8 mouse cellular contexts compared by ENCODE assay signal in the genomic region with DNA sequence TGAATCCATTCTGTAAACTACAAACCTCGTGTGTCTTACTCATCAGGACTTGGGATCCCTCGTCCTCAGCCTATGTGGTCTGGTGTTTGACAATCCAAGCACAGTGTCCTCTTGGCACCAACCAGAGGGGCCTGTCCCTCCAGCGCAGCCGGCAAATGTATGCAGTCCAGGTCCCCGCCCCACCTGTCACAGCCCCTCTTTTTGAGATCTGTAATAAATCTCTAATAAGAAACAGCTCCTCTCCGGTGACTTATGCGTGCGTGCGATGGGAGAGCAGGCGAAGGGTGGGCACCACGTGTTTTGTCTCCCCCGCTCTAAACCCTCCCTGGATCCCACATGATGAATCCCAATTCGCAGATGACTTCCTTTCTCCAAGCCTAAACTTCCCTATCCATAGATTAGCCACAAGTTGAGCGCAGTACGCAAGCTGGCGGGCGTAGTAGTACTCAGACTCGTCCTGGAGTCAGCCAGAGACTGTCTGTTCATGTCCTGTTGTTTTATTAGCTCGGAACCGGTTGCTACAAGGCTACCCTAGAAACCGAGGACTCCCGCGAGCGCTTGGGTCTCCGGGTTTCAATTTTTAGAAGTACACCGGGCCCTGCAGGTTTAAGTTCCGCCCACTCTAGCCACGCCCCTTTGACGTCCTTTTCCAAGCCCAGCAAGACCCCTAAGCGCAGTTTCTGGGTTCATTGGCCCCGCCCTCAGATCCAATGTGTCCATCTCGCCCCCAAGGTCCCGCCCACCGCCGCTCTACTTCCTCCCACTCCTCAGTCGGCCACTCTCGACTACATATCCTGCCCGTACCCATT. TPM values are rescaled to one million over a fixed set of nuclear protein-coding genes. Genes with fewer than 3 reads are reported as not detected.
A peak's percentile ranks its signal among the peaks of the same experiment; 100 is the strongest.
DNase-seq lines count a peak whose midpoint lies in the region; ATAC-seq and TF ChIP-seq lines count a peak whose summit lies in the region.

No protein-coding gene starts in this region.

- no peaks in the 10 kb centered on the region for H3K27me3 ChIP-seq in forebrain, embryonic 16.5 days (replicated peaks; ENCODE audit: control insufficient read depth, insufficient read depth, low read length)
- H3K27me3 ChIP-seq in midbrain, embryonic 13.5 days: no peaks in the 10 kb centered on the region

- TF ChIP-seq CTCF in gastrocnemius, adult 2 months (IDR thresholded peaks at IDR 0.05): no peak

- peak overlapping the region; percentile 98 for H3K27ac ChIP-seq in gastrocnemius, adult 2 months
- H3K27ac ChIP-seq in forebrain, embryonic 16.5 days (ENCODE audit: low read length): peak overlapping the region; percentile 97
- H3K27ac ChIP-seq in midbrain, embryonic 13.5 days: peak overlapping the region; percentile 90

- no peaks in the 10 kb centered on the region for H3K9me3 ChIP-seq in forebrain, embryonic 16.5 days (ENCODE audit: control insufficient read depth, low read length)
- no peaks in the 10 kb centered on the region for H3K9me3 ChIP-seq in midbrain, embryonic 13.5 days

- peak overlapping the region; percentile 98 for H3K4me3 ChIP-seq in gastrocnemius, adult 2 months
- peak overlapping the region; percentile 89 for H3K4me3 ChIP-seq in forebrain, embryonic 16.5 days (replicated peaks; ENCODE audit: low read length)
- peak overlapping the region; percentile 96 for H3K4me3 ChIP-seq in midbrain, embryonic 13.5 days (replicated peaks)

- 0 out of 2 replicates have a peak, but pooled peaks have one; percentile 1 for ATAC-seq in forebrain, embryonic 16.5 days
- peak; percentile 53 for ATAC-seq in midbrain, embryonic 13.5 days
- no peak; the same call in none of the 2 replicates for ATAC-seq in monocyte, adult 5-6 weeks (replicated peaks; ENCODE audit: insufficient number of reproducible peaks, low FRiP score, low TSS enrichment, poor library complexity, severe bottlenecking)

- H3K36me3 ChIP-seq in forebrain, embryonic 16.5 days (ENCODE audit: control insufficient read depth, insufficient read depth): peaks cover 33% of the 10 kb centered on the region
- peaks cover 66% of the 10 kb centered on the region for H3K36me3 ChIP-seq in midbrain, embryonic 13.5 days

- intact Hi-C loops in gastrocnemius, adult 2 months (cut with DNase I): loop anchor here (2.0 kb wide), 1 partner anchor 27 kb away; the partner anchor contains the start of gene Pip5k1c

- under 1% methylated on average over 38 of the region's 38 CpGs for WGBS in forebrain, embryonic 16.5 days
- 2% methylated on average over 38 of the region's 38 CpGs for WGBS in midbrain, embryonic 13.5 days

- peak overlapping the region; percentile 44 for H3K9ac ChIP-seq in forebrain, embryonic 16.5 days (replicated peaks; ENCODE audit: low read depth, low read length)
- peak overlapping the region; percentile 54 for H3K9ac ChIP-seq in midbrain, embryonic 13.5 days (replicated peaks)

- H3K4me1 ChIP-seq in forebrain, embryonic 16.5 days (replicated peaks; ENCODE audit: control insufficient read depth, insufficient read depth, low read length): peaks cover 24% of the 10 kb centered on the region
- peaks cover 36% of the 10 kb centered on the region for H3K4me1 ChIP-seq in midbrain, embryonic 13.5 days (replicated peaks)

- H3K4me2 ChIP-seq in forebrain, embryonic 16.5 days (ENCODE audit: low read length): peak overlapping the region; percentile 83
- H3K4me2 ChIP-seq in midbrain, embryonic 13.5 days (replicated peaks): peak overlapping the region; percentile 87

- DNase-seq in gastrocnemius, adult 2 months: no peak
- DNase-seq in gastrocnemius, adult 8-10 months (ENCODE audit: low spot score in 2 of 2): no peak
- peak; percentile 40 to 45 for DNase-seq in B cell, adult 2 months
- DNase-seq in c-Kit-positive CD71-positive TER-119-negative erythroid progenitor cells, embryonic 14.5 days (ENCODE audit: low read depth): peak; percentile 99
- peak; percentile 98 for DNase-seq in kidney, postnatal 10 days

RNA-seq across cellular contexts. Expression of gene Cactin, which starts 1.0 kb away (rescaled TPM):
- total RNA-seq in gastrocnemius, adult 2 months (2021): 10 to 100 TPM in 1 of 2 experiments, 1 to 10 TPM in 1; 8.5 to 11.5 TPM
- 10 to 100 TPM in 1 of 4 experiments, 1 to 10 TPM in 3; 9.4 to 11.3 (median 9.8) TPM for total RNA-seq in gastrocnemius, adult 8-10 months (2022)
- polyA plus RNA-seq in forebrain, embryonic 16.5 days (2015; fragmentation: Nextera tagmentation; extraction: Ambion mirVana): 36.8 and 38.3 TPM in 2 replicates
- 35.5 and 35.8 TPM in 2 replicates for polyA plus RNA-seq in midbrain, embryonic 13.5 days (2015; fragmentation: Nextera tagmentation; extraction: Ambion mirVana)
- total RNA-seq in monocyte, adult 5-6 weeks (2017): 24.5 to 34.3 TPM (median 25.5 TPM) in 3 replicates

RNA-seq across cellular contexts. Expression of gene Tbxa2r, which starts 8.6 kb away (rescaled TPM):
- under 1 TPM; 0.43 to 0.75 TPM for total RNA-seq in gastrocnemius, adult 2 months (2021)
- under 1 TPM; 0.12 to 0.36 (median 0.19) TPM for total RNA-seq in gastrocnemius, adult 8-10 months (2022)
- polyA plus RNA-seq in forebrain, embryonic 16.5 days (2015; fragmentation: Nextera tagmentation; extraction: Ambion mirVana): 3.6 and 4.9 TPM in 2 replicates
- 4.7 and 4.9 TPM in 2 replicates for polyA plus RNA-seq in midbrain, embryonic 13.5 days (2015; fragmentation: Nextera tagmentation; extraction: Ambion mirVana)
- total RNA-seq in monocyte, adult 5-6 weeks (2017): 0.19 TPM in 1 of 3 replicates, not detected in the others

RNA-seq across cellular contexts. Expression of gene Gipc3, which starts 23.1 kb away (rescaled TPM):
- 1 to 10 TPM in 1 of 2 experiments, under 1 TPM in 1; 0.69 to 1.3 TPM for total RNA-seq in gastrocnemius, adult 2 months (2021)
- total RNA-seq in gastrocnemius, adult 8-10 months (2022): 1 to 10 TPM in 1 of 4 experiments, under 1 TPM in 3; 0.46 to 1.2 (median 0.73) TPM
- polyA plus RNA-seq in forebrain, embryonic 16.5 days (2015; fragmentation: Nextera tagmentation; extraction: Ambion mirVana): not detected in 2 replicates
- polyA plus RNA-seq in midbrain, embryonic 13.5 days (2015; fragmentation: Nextera tagmentation; extraction: Ambion mirVana): not detected in 2 replicates
- total RNA-seq in monocyte, adult 5-6 weeks (2017): not detected in 3 replicates

RNA-seq across cellular contexts. Expression of gene Pip5k1c, which starts 27.2 kb away (rescaled TPM):
- 10 to 100 TPM; 20.7 to 25.0 TPM for total RNA-seq in gastrocnemius, adult 2 months (2021)
- 10 to 100 TPM; 18.5 to 22.8 (median 21.9) TPM for total RNA-seq in gastrocnemius, adult 8-10 months (2022)
- 138 and 143 TPM in 2 replicates for polyA plus RNA-seq in forebrain, embryonic 16.5 days (2015; fragmentation: Nextera tagmentation; extraction: Ambion mirVana)
- 92.8 and 99.6 TPM in 2 replicates for polyA plus RNA-seq in midbrain, embryonic 13.5 days (2015; fragmentation: Nextera tagmentation; extraction: Ambion mirVana)
- total RNA-seq in monocyte, adult 5-6 weeks (2017): 47.3 to 69.4 TPM (median 50.3 TPM) in 3 replicates

RNA-seq across cellular contexts. Expression of gene Tjp3, which starts 28.6 kb away (rescaled TPM):
- total RNA-seq in gastrocnemius, adult 2 months (2021): not detected
- total RNA-seq in gastrocnemius, adult 8-10 months (2022): not detected
- 7.3 and 8.3 TPM in 2 replicates for polyA plus RNA-seq in forebrain, embryonic 16.5 days (2015; fragmentation: Nextera tagmentation; extraction: Ambion mirVana)
- 4.9 and 5.5 TPM in 2 replicates for polyA plus RNA-seq in midbrain, embryonic 13.5 days (2015; fragmentation: Nextera tagmentation; extraction: Ambion mirVana)
- total RNA-seq in monocyte, adult 5-6 weeks (2017): 2.6 to 8.9 TPM (median 3.0 TPM) in 3 replicates

Comparison
In these comparisons a context has a peak if more than half of its experiments do, and no peak if none do; other contexts are left out.
1. DNase-seq: peak in B cell, adult 2 months (2 of 2), c-Kit-positive CD71-positive TER-119-negative erythroid progenitor cells, embryonic 14.5 days (single experiment) and kidney, postnatal 10 days (single experiment); none in gastrocnemius, adult 2 months (single experiment) and gastrocnemius, adult 8-10 months (0 of 2).
2. Peak in every context shown above with its lines, with median percentiles within 50 percentile points of each other: H3K27ac ChIP-seq and H3K4me3 ChIP-seq.